In genomic region chr9:89781395-89781927, GRCm38 (mm10) we compare ENCODE assay signal across 21 mouse cellular contexts. TPM values are rescaled to one million over a fixed set of nuclear protein-coding genes. Genes with fewer than 3 reads are reported as not detected.
"Had no signal": no experiment of that assay in that cellular context is flagged by ENCODE, and none has a peak within 500 bp of the region (broad histone marks: within the 10 kb centered on the region; RNA-seq: fewer than 3 reads in every experiment).

No protein-coding gene starts in this region.

- H3K27me3 ChIP-seq: liver, embryonic 12.5 days; megakaryocyte, embryonic 14.5 days; midbrain, embryonic 15.5 days; neural tube, embryonic 12.5 days had no signal

- H3K9ac ChIP-seq: liver, embryonic 12.5 days; lung, embryonic 14.5 days; midbrain, embryonic 15.5 days; neural tube, embryonic 12.5 days had no signal

- DNase-seq: kidney, postnatal 10 days; lung, embryonic 14.5 days; lung, postnatal 10 days; lung, postnatal 4 days; right cerebral cortex, postnatal 4 days; spleen, adult 18-20 months; thymus, adult 2 months; thymus, postnatal 25 days had no signal

- ATAC-seq: liver, embryonic 12.5 days; midbrain, embryonic 15.5 days had no signal

- H3K9me3 ChIP-seq: limb, embryonic 10.5 days; liver, embryonic 12.5 days; megakaryocyte, embryonic 14.5 days; midbrain, embryonic 15.5 days; neural tube, embryonic 12.5 days had no signal

- H3K4me3 ChIP-seq: left cerebral cortex, adult 2 months; limb, embryonic 10.5 days; liver, embryonic 12.5 days; megakaryocyte, embryonic 14.5 days; midbrain, embryonic 15.5 days; neural tube, embryonic 12.5 days had no signal

- H3K4me2 ChIP-seq: liver, embryonic 12.5 days; lung, embryonic 14.5 days; midbrain, embryonic 11.5 days; midbrain, embryonic 15.5 days; neural tube, embryonic 12.5 days had no signal

- H3K4me1 ChIP-seq: limb, embryonic 10.5 days; liver, embryonic 12.5 days; megakaryocyte, embryonic 14.5 days; midbrain, embryonic 15.5 days; neural tube, embryonic 12.5 days had no signal

- H3K36me3 ChIP-seq: limb, embryonic 10.5 days; liver, embryonic 12.5 days; midbrain, embryonic 15.5 days; neural tube, embryonic 12.5 days had no signal

- H3K27ac ChIP-seq: left cerebral cortex, adult 2 months; limb, embryonic 10.5 days; liver, embryonic 12.5 days; midbrain, embryonic 15.5 days; neural tube, embryonic 12.5 days had no signal

RNA-seq across cellular contexts. Expression of gene Ankrd34c, which starts 43.2 kb away (rescaled TPM):
- total RNA-seq: monocyte, adult 5-6 weeks had no signal
- polyA plus RNA-seq: kidney, embryonic 14.5 days; large intestine, adult 2 months; limb, embryonic 10.5 days; limb, embryonic 14.5 days; liver, embryonic 12.5 days; liver, embryonic 16.5 days; lung, embryonic 14.5 days; neural tube, embryonic 12.5 days; stomach, embryonic 14.5 days; thymus, adult 2 months had no signal
